In genomic region chr7:109892530-109892929, GRCm38 (mm10) we compare ENCODE assay signal across 9 mouse cellular contexts. TPM values are rescaled to one million over a fixed set of nuclear protein-coding genes. Genes with fewer than 3 reads are reported as not detected.
DNase-seq lines count a peak whose midpoint lies in the region; ATAC-seq and TF ChIP-seq lines count a peak whose summit lies in the region.
"Had no signal": no experiment of that assay in that cellular context is flagged by ENCODE, and none has a peak within 500 bp of the region (broad histone marks: within the 10 kb centered on the region; RNA-seq: fewer than 3 reads in every experiment).

No protein-coding gene starts in this region.

- no peaks in the 10 kb centered on the region for H3K27me3 ChIP-seq in kidney, postnatal 0 days (ENCODE audit: insufficient read depth, low read length)
- H3K27me3 ChIP-seq in liver, embryonic 12.5 days (replicated peaks) = no peaks in the 10 kb centered on the region
- H3K27me3 ChIP-seq in neural tube, embryonic 15.5 days (replicated peaks) = no peaks in the 10 kb centered on the region

- peak; percentile 83 for TF ChIP-seq CTCF in cortical plate, adult 2 months (IDR thresholded peaks at IDR 0.05; ENCODE audit: extremely low read depth, insufficient read depth, low read length)
- TF ChIP-seq CTCF in kidney, postnatal 0 days (IDR thresholded peaks at IDR 0.05; ENCODE audit: low read depth) = peak; percentile 91

- DNase-seq in B cell, adult 2 months = peak; percentile 65 to 66
- DNase-seq in adrenal gland, adult 18-20 months (ENCODE audit: low spot score in 2 of 2) = peak; percentile 57 to 65
- DNase-seq in gastrocnemius, postnatal 14 days = peak; percentile 76
- peak; percentile 87 for DNase-seq in kidney, postnatal 0 days (ENCODE audit: low spot score)
- peak; percentile 14 to 20 for DNase-seq in thymus, adult 18-20 months

- 0 out of 2 replicates have a peak, but pooled peaks have one; percentile 26 for ATAC-seq in kidney, postnatal 0 days (replicated peaks; ENCODE audit: low FRiP score, low read depth)
- 0 out of 2 replicates have a peak, but pooled peaks have one; percentile 27 for ATAC-seq in liver, embryonic 12.5 days
- ATAC-seq in neural tube, embryonic 15.5 days (ENCODE audit: low FRiP score) = peak; percentile 41; the same call in 1 of the 2 replicates

- TF ChIP-seq POLR2A in cortical plate, adult 2 months (IDR thresholded peaks at IDR 0.05; ENCODE audit: extremely low read depth, insufficient read depth, low read length) = no peak

- no peak overlapping the region for H3K4me2 ChIP-seq in kidney, postnatal 0 days (ENCODE audit: low read length)
- H3K4me2 ChIP-seq in liver, embryonic 12.5 days = no peak overlapping the region
- no peak overlapping the region for H3K4me2 ChIP-seq in neural tube, embryonic 15.5 days

- peaks cover 35% of the 10 kb centered on the region for H3K36me3 ChIP-seq in kidney, postnatal 0 days (ENCODE audit: insufficient read depth, low read length)
- H3K36me3 ChIP-seq in liver, embryonic 12.5 days = peaks cover 52% of the 10 kb centered on the region
- peaks cover 69% of the 10 kb centered on the region for H3K36me3 ChIP-seq in neural tube, embryonic 15.5 days

- no peak overlapping the region for H3K27ac ChIP-seq in cortical plate, adult 2 months (ENCODE audit: insufficient read depth, low read length)
- H3K27ac ChIP-seq in kidney, postnatal 0 days = no peak overlapping the region
- H3K27ac ChIP-seq in liver, embryonic 12.5 days = no peak overlapping the region
- H3K27ac ChIP-seq in neural tube, embryonic 15.5 days (replicated peaks) = no peak overlapping the region

- no peaks in the 10 kb centered on the region for H3K9me3 ChIP-seq in kidney, postnatal 0 days (replicated peaks; ENCODE audit: low read length)
- no peaks in the 10 kb centered on the region for H3K9me3 ChIP-seq in liver, embryonic 12.5 days (replicated peaks)
- no peaks in the 10 kb centered on the region for H3K9me3 ChIP-seq in neural tube, embryonic 15.5 days (replicated peaks)

- intact Hi-C loops in gastrocnemius, postnatal 14 days (cut with DNase I; ENCODE audit: low total_unique reads) = loop anchor here (5.0 kb wide), 2 partner anchors 100 to 180 kb away; no protein-coding TSS in a partner anchor

- no peak overlapping the region for H3K4me3 ChIP-seq in cortical plate, adult 2 months (ENCODE audit: insufficient read depth, low read length)
- no peak overlapping the region for H3K4me3 ChIP-seq in kidney, postnatal 0 days (replicated peaks; ENCODE audit: low read depth, low read length)
- H3K4me3 ChIP-seq in liver, embryonic 12.5 days = no peak overlapping the region
- H3K4me3 ChIP-seq in neural tube, embryonic 15.5 days (replicated peaks) = no peak overlapping the region
- H3K4me3 ChIP-seq: erythroblast, embryonic 14.5 days had no signal

- WGBS in kidney, postnatal 0 days = 40% methylated on average over 3 of the region's 3 CpGs
- WGBS in liver, embryonic 12.5 days (ENCODE audit: insufficient replicate concordance) = 38% methylated on average over 3 of the region's 3 CpGs
- 49% methylated on average over 3 of the region's 3 CpGs for WGBS in neural tube, embryonic 15.5 days

- H3K4me1 ChIP-seq in cortical plate, adult 2 months (ENCODE audit: control insufficient read depth, insufficient read depth, low read length) = no peaks in the 10 kb centered on the region
- H3K4me1 ChIP-seq in kidney, postnatal 0 days (replicated peaks; ENCODE audit: insufficient read depth, low read length) = no peaks in the 10 kb centered on the region
- H3K4me1 ChIP-seq in liver, embryonic 12.5 days = no peaks in the 10 kb centered on the region
- H3K4me1 ChIP-seq in neural tube, embryonic 15.5 days = no peaks in the 10 kb centered on the region

- no peak overlapping the region for H3K9ac ChIP-seq in kidney, postnatal 0 days (ENCODE audit: low read depth, low read length)
- no peak overlapping the region for H3K9ac ChIP-seq in liver, embryonic 12.5 days
- H3K9ac ChIP-seq in neural tube, embryonic 15.5 days (replicated peaks) = no peak overlapping the region

RNA-seq across cellular contexts. Expression of gene Scube2, which starts 27.1 kb away (rescaled TPM):
- under 1 TPM in 1 of 2 experiments, not detected in 1; 0.32 TPM for total RNA-seq in adrenal gland, adult 18-20 months (2021)
- polyA plus RNA-seq in cortical plate, adult 2 months (2012; rRNA removed) = 0.35 and 0.57 TPM in 2 replicates
- total RNA-seq in gastrocnemius, postnatal 14 days (2021) = 1 to 10 TPM; 5.7 to 8.9 TPM
- polyA plus RNA-seq in kidney, postnatal 0 days (2015; fragmentation: Nextera tagmentation; extraction: Ambion mirVana) = 2.0 and 2.2 TPM in 2 replicates
- polyA plus RNA-seq in liver, embryonic 12.5 days (2016; fragmentation: Nextera tagmentation; extraction: Ambion mirVana) = 0.04 and 0.19 TPM in 2 replicates
- 3.2 and 3.5 TPM in 2 replicates for polyA plus RNA-seq in neural tube, embryonic 15.5 days (2015; fragmentation: Nextera tagmentation; extraction: Ambion mirVana)
- polyA plus RNA-seq: erythroblast, embryonic 14.5 days had no signal

Comparison
In these comparisons a context has a peak if more than half of its experiments do, and no peak if none do; other contexts are left out.
1. DNase-seq: peak in every context shown above with its lines; median percentile 87 in kidney, postnatal 0 days; 76 in gastrocnemius, postnatal 14 days; 66 in B cell, adult 2 months; 61 in adrenal gland, adult 18-20 months; 17 in thymus, adult 18-20 months.